Mouse (Mus musculus) E14TG2a.4 (cell line): ENCODE measurements around the gene Olfr702.

ENCODE experiments used
- CTCF ChIP-seq: conservative IDR thresholded peaks from 2 replicates; pipeline ENCODE4 v1.5.1; 2014; ENCODE audit warnings: low read length
- NANOG ChIP-seq: IDR thresholded peaks from 2 replicates; pipeline ENCODE4 v1.6.1; 2014; ENCODE audit warnings: borderline replicate concordance, low read length, mixed read lengths

GRCm38 (mm10) chr7:106876791-106877190 is 43.1 kb upstream of the Olfr702 start, which contains the start of gene Olfr705:
- TF ChIP-seq CTCF: no peak
- TF ChIP-seq NANOG: no peak
